Mouse (Mus musculus): ENCODE data around the gene P2rx2.

The P2rx2 gene

GRCm38 (mm10) chr5:110313127-110313526 is 29.9 kb downstream of the P2rx2 start:
- DNase-seq: no peak

GRCm38 (mm10) chr5:110308861-110309260 is 34.2 kb downstream of the P2rx2 start:
- no peak for DNase-seq

- DNase-seq: no peak
Measured at GRCm38 (mm10) chr5:110300591-110300990, 42.4 kb downstream of the P2rx2 start.

GRCm38 (mm10) chr5:110296637-110297036 is 46.4 kb downstream of the P2rx2 start:
- no peak for DNase-seq

GRCm38 (mm10) chr5:110291649-110292048 is 51.4 kb downstream of the P2rx2 start:
- no peak for DNase-seq
